Mouse (Mus musculus) heart, embryonic 16.5 days (tissue): ENCODE results near the gene Ntm. TPM values are rescaled to one million over a fixed set of nuclear protein-coding genes. Genes with fewer than 3 reads are reported as not detected.
A peak's percentile ranks its signal among the peaks of the same experiment; 100 is the strongest.

Experiments used
- ATAC-seq: fragments of 200-750 bp; cut with Nextera tagmentation; replicated peaks from 2 replicates; pipeline ENCODE4 v1.8.0; 2017; ENCODE audit warnings: moderate number of reproducible peaks; ENCODE audit not compliant: insufficient read depth, low FRiP score; ENCODE audit errors: extremely low read depth
- H3K27ac ChIP-seq: fragments of 300-500 bp; sonication (generic); 2 replicates; pipeline ENCODE4 v1.5.1; 2014; ENCODE audit warnings: mild to moderate bottlenecking, low read length, control low read depth, moderate library complexity
- H3K27me3 ChIP-seq: fragments of 300-500 bp; sonication (generic); 2 replicates; pipeline ENCODE4 v1.6.1; 2014; ENCODE audit warnings: low read length, mixed read lengths; ENCODE audit not compliant: control insufficient read depth, insufficient read depth
- H3K36me3 ChIP-seq: fragments of 300-500 bp; sonication (generic); 2 replicates; pipeline ENCODE4 v1.6.1; 2014; ENCODE audit not compliant: control insufficient read depth, insufficient read depth
- H3K4me1 ChIP-seq: fragments of 300-500 bp; sonication (generic); 2 replicates; pipeline ENCODE4 v1.6.1; 2014; ENCODE audit warnings: low read length, mixed read lengths; ENCODE audit not compliant: control insufficient read depth, insufficient read depth
- H3K4me2 ChIP-seq: fragments of 300-500 bp; sonication (generic); 2 replicates; pipeline ENCODE4 v1.6.1; 2014; ENCODE audit warnings: low read depth, mild to moderate bottlenecking, control low read depth, low read length
- H3K4me3 ChIP-seq: fragments of 300-500 bp; sonication (generic); 2 replicates; pipeline ENCODE4 v1.5.1; 2014; ENCODE audit warnings: mild to moderate bottlenecking, control low read depth, low read length
- H3K9ac ChIP-seq: fragments of 300-500 bp; sonication (generic); 2 replicates; pipeline ENCODE4 v1.6.1; 2014; ENCODE audit warnings: low read length, control low read depth
- H3K9me3 ChIP-seq: fragments of 300-500 bp; sonication (generic); replicated peaks from 2 replicates; pipeline ENCODE4 v1.6.1; 2016; ENCODE audit warnings: low read length; ENCODE audit not compliant: control insufficient read depth
- WGBS: fragments of 180-500 bp; shearing (Covaris S2); extraction: QIAGEN DNeasy Blood & Tissue Kit; methylation state at CpG from one replicate; pipeline ENCODE4 v1.1.7; 2014; 5-methylcytosine and 5-hydroxymethylcytosine counted together
- polyA plus RNA-seq: library from polyadenylated mRNA; unstranded; fragments of >200 nt; fragmentation: Nextera tagmentation; extraction: Ambion mirVana; gene quantifications from 2 replicates; pipeline ENCODE4 v1.2.1, GENCODE M21; 2015

The Ntm gene
- polyA plus RNA-seq, 1 experiment from 2014 or later, result 23.6 TPM

GRCm38 (mm10) chr9:29456014-29456413 lies 506.9 kb downstream of the Ntm start:
- H3K27ac ChIP-seq, result no peak overlapping the region
- no peaks in the 10 kb centered on the region for H3K9me3 ChIP-seq
- peaks cover 11% of the 10 kb centered on the region for H3K4me1 ChIP-seq
- no peaks in the 10 kb centered on the region for H3K27me3 ChIP-seq
- no peak overlapping the region for H3K9ac ChIP-seq
- no peak for ATAC-seq
- no peak overlapping the region for H3K4me2 ChIP-seq
- H3K4me3 ChIP-seq, result no peak overlapping the region
- H3K36me3 ChIP-seq, result no peaks in the 10 kb centered on the region
- WGBS, result 88% methylated on average over 7 of the region's 7 CpGs

GRCm38 (mm10) chr9:29451232-29451631 lies 511.7 kb downstream of the Ntm start:
- H3K4me2 ChIP-seq, result no peak overlapping the region
- H3K27me3 ChIP-seq, result no peaks in the 10 kb centered on the region
- 52% methylated on average over 1 of the region's 1 CpGs for WGBS
- H3K9ac ChIP-seq, result no peak overlapping the region
- H3K4me3 ChIP-seq, result no peak overlapping the region
- 0 out of 2 replicates have a peak, but pooled peaks cover 2% of the 10 kb centered on the region for H3K4me1 ChIP-seq
- no peaks in the 10 kb centered on the region for H3K36me3 ChIP-seq
- 0 out of 2 replicates have a peak overlapping the region, but pooled peaks have one; percentile 25 for H3K27ac ChIP-seq
- H3K9me3 ChIP-seq, result no peaks in the 10 kb centered on the region
- peak; percentile 63; the same call in 1 of the 2 replicates for ATAC-seq

- Histone ChIP-seq H3K4me1 (no peaks in the 10 kb centered on the region), H3K4me2 (no peak overlapping the region), H3K4me3 (no peak overlapping the region), H3K27ac (no peak overlapping the region), H3K9ac (no peak overlapping the region), H3K9me3 (no peaks in the 10 kb centered on the region), H3K36me3 (no peaks in the 10 kb centered on the region), H3K27me3 (no peaks in the 10 kb centered on the region)
- no peak for ATAC-seq
- WGBS, result 60% methylated on average over 4 of the region's 4 CpGs
These were observed 518.9 kb downstream of the Ntm start for GRCm38 (mm10) chr9:29444001-29444400.

GRCm38 (mm10) chr9:29439401-29439800 lies 523.5 kb downstream of the Ntm start:
- WGBS, result 62% methylated on average over 5 of the region's 5 CpGs
- Histone ChIP-seq H3K9ac (no peak overlapping the region), H3K27ac (no peak overlapping the region), H3K36me3 (no peaks in the 10 kb centered on the region), H3K27me3 (no peaks in the 10 kb centered on the region), H3K4me1 (no peaks in the 10 kb centered on the region; the same call in 1 of the 2 replicates), H3K4me2 (no peak overlapping the region), H3K9me3 (no peaks in the 10 kb centered on the region), H3K4me3 (no peak overlapping the region)
- ATAC-seq, result no peak

- Histone ChIP-seq H3K4me3 (no peak overlapping the region), H3K27ac (no peak overlapping the region), H3K9ac (no peak overlapping the region), H3K36me3 (no peaks in the 10 kb centered on the region), H3K4me2 (no peak overlapping the region), H3K27me3 (no peaks in the 10 kb centered on the region), H3K9me3 (no peaks in the 10 kb centered on the region), H3K4me1 (peaks cover 14% of the 10 kb centered on the region)
- no peak for ATAC-seq
- 35% methylated on average over 6 of the region's 6 CpGs for WGBS
These were observed 528.3 kb downstream of the Ntm start for GRCm38 (mm10) chr9:29434611-29435010.

- ATAC-seq, result no peak
- Histone ChIP-seq H3K4me1 (peaks cover 14% of the 10 kb centered on the region), H3K27me3 (peaks cover 6% of the 10 kb centered on the region; the same call in 1 of the 2 replicates), H3K36me3 (no peaks in the 10 kb centered on the region), H3K4me3 (no peak overlapping the region), H3K4me2 (no peak overlapping the region), H3K9me3 (no peaks in the 10 kb centered on the region), H3K9ac (no peak overlapping the region), H3K27ac (no peak overlapping the region)
- WGBS, result 7% methylated on average over 4 of the region's 4 CpGs
These were observed 529.0 kb downstream of the Ntm start for GRCm38 (mm10) chr9:29433910-29434309.

DNA sequence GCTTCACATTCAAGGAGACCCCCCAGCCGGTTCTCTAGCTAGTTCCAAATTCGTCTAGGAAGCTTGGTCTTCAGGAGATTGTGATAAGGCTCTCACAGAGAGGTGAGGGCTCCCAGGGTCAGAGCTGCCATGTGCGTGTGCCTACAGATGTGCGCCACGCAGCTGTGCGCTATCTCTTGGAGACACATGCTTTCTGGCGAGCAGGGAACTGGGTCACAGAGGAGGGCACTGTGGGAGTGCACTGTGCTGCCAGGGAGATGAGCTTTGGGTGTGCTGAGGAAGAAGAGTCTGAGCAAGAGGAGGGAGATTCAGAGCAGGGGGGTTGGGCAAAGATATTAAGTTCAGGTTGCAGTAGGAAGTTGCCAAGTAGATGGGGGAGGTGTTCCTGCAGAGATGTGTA lies 529.8 kb downstream of the Ntm start:
- Histone ChIP-seq H3K4me3 (no peak overlapping the region), H3K9me3 (no peaks in the 10 kb centered on the region), H3K27ac (no peak overlapping the region), H3K9ac (no peak overlapping the region), H3K27me3 (peaks cover 6% of the 10 kb centered on the region; the same call in 1 of the 2 replicates), H3K4me2 (no peak overlapping the region), H3K4me1 (peaks cover 18% of the 10 kb centered on the region), H3K36me3 (no peaks in the 10 kb centered on the region)
- no peak for ATAC-seq
- WGBS, result 21% methylated on average over 7 of the region's 7 CpGs

- peaks cover 6% of the 10 kb centered on the region; the same call in 1 of the 2 replicates for H3K27me3 ChIP-seq
- WGBS, result 81% methylated on average over 9 of the region's 9 CpGs
These were observed 531.4 kb downstream of the Ntm start for GRCm38 (mm10) chr9:29431590-29431989.

GRCm38 (mm10) chr9:29430189-29430588 lies 532.8 kb downstream of the Ntm start:
- peaks cover 6% of the 10 kb centered on the region; the same call in 1 of the 2 replicates for H3K27me3 ChIP-seq
- no peak for ATAC-seq
- H3K9ac ChIP-seq, result no peak overlapping the region
- no peak overlapping the region for H3K27ac ChIP-seq
- H3K4me1 ChIP-seq, result peaks cover 18% of the 10 kb centered on the region
- H3K4me3 ChIP-seq, result no peak overlapping the region
- 90% methylated on average over 3 of the region's 3 CpGs for WGBS
- H3K4me2 ChIP-seq, result no peak overlapping the region
- no peaks in the 10 kb centered on the region for H3K9me3 ChIP-seq
- no peaks in the 10 kb centered on the region for H3K36me3 ChIP-seq

More at GRCm38 (mm10) chr9:29431590-29431989, 531.4 kb downstream of the Ntm start:
- H3K4me1 ChIP-seq, result peaks cover 18% of the 10 kb centered on the region
- no peak overlapping the region for H3K4me2 ChIP-seq
- H3K9me3 ChIP-seq, result no peaks in the 10 kb centered on the region
- no peaks in the 10 kb centered on the region for H3K36me3 ChIP-seq
- H3K27ac ChIP-seq, result no peak overlapping the region
- no peak overlapping the region for H3K4me3 ChIP-seq
- no peak overlapping the region for H3K9ac ChIP-seq
- no peak for ATAC-seq
